Mouse (Mus musculus) hindbrain, embryonic 12.5 days (tissue): ENCODE data around the gene H2-T23. TPM values are rescaled to one million over a fixed set of nuclear protein-coding genes. Genes with fewer than 3 reads are reported as not detected.

Source experiments
- ATAC-seq: fragments of 200-750 bp; cut with Nextera tagmentation; 2 replicates; pipeline ENCODE4 v1.8.0; 2017; ENCODE audit warnings: moderate TSS enrichment; ENCODE audit not compliant: low FRiP score
- H3K27ac ChIP-seq: fragments of 300-500 bp; sonication (generic); 2 replicates; pipeline ENCODE4 v1.5.1; 2016; ENCODE audit warnings: mild to moderate bottlenecking
- H3K27me3 ChIP-seq: fragments of 300-500 bp; sonication (generic); 2 replicates; pipeline ENCODE4 v1.6.1; 2016; ENCODE audit warnings: mild to moderate bottlenecking
- H3K36me3 ChIP-seq: fragments of 300-500 bp; sonication (generic); 2 replicates; pipeline ENCODE4 v1.6.1; 2016; ENCODE audit warnings: mild to moderate bottlenecking
- H3K4me1 ChIP-seq: fragments of 300-500 bp; sonication (generic); 2 replicates; pipeline ENCODE4 v1.6.1; 2016
- H3K4me2 ChIP-seq: fragments of 300-500 bp; sonication (generic); replicated peaks from 2 replicates; pipeline ENCODE4 v1.6.1; 2016; ENCODE audit warnings: mild to moderate bottlenecking
- H3K4me3 ChIP-seq: fragments of 300-500 bp; sonication (generic); 2 replicates; pipeline ENCODE4 v1.5.1; 2016; ENCODE audit warnings: mild to moderate bottlenecking
- H3K9ac ChIP-seq: fragments of 300-500 bp; sonication (generic); 2 replicates; pipeline ENCODE4 v1.6.1; 2016; ENCODE audit warnings: mild to moderate bottlenecking, moderate library complexity
- H3K9me3 ChIP-seq: fragments of 300-500 bp; sonication (generic); replicated peaks from 2 replicates; pipeline ENCODE4 v1.6.1; 2016; ENCODE audit warnings: mild to moderate bottlenecking
- WGBS: fragments of 180-500 bp; shearing (Covaris S2); methylation state at CpG from one replicate; pipeline ENCODE4 v1.1.7; 2016; 5-methylcytosine and 5-hydroxymethylcytosine counted together
- polyA plus RNA-seq: library from polyadenylated mRNA; unstranded; fragments of >200 nt; fragmentation: Nextera tagmentation; extraction: Ambion mirVana; gene quantifications from 2 replicates; pipeline ENCODE4 v1.2.1, GENCODE M21; 2016

Gene H2-T23
- polyA plus RNA-seq, 1 experiment from 2014 or later = 5.1 TPM

DNA sequence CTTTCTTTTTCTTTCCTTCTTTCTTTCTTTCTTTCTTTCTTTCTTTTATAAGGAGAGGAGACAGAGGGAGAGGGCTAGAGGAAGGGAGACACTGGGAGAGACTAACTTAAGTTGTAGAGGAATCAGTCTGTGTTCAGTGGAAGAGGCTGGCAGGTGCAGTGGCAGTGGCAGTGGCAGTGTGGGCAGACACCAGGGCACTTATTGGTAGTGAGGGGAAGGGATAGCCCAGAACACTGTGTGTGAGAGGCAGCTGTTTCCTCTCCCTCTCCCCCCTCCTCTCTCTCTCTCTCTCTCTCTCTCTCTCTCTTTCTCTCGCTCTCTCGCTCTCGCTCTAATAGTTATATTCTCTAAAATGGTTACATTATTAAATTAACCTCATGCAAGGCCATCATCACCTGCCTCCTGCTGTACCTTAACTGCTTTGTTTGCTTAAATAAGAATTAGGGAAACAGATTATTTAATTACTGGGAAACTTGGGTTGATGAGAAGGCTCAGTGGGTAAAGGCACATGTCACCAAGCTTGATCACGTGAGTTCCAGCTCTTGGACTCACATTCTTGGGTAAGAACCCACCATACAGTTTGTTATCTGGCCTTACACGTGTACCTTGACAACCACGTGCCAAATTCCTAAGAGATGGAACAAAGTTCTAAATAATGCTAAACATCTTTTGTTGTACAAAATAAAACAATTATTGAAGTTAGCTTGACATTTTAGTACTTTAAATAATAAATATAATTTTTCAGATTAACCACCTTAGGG lies 33.9 kb downstream of the H2-T23 start:
- Histone ChIP-seq H3K27me3 (no peaks in the 10 kb centered on the region), H3K9ac (0 out of 2 replicates have a peak overlapping the region, but pooled peaks have one; percentile 10), H3K27ac (no peak overlapping the region), H3K36me3 (no peaks in the 10 kb centered on the region), H3K4me3 (no peak overlapping the region), H3K4me1 (peaks cover 16% of the 10 kb centered on the region), H3K9me3 (no peaks in the 10 kb centered on the region), H3K4me2 (no peak overlapping the region)
- ATAC-seq = no peak
- 85% methylated on average over 6 of the region's 6 CpGs for WGBS

- Histone ChIP-seq H3K9me3 (no peaks in the 10 kb centered on the region), H3K27ac (no peak overlapping the region), H3K27me3 (no peaks in the 10 kb centered on the region), H3K4me3 (no peak overlapping the region), H3K4me2 (no peak overlapping the region), H3K36me3 (no peaks in the 10 kb centered on the region), H3K4me1 (peaks cover 16% of the 10 kb centered on the region), H3K9ac (0 out of 2 replicates have a peak overlapping the region, but pooled peaks have one; percentile 10)
- no peak for ATAC-seq
- 62% methylated on average over 12 of the region's 12 CpGs for WGBS
Observed at GRCm38 (mm10) chr17:35997713-35998510, 34.7 kb downstream of the H2-T23 start.

GRCm38 (mm10) chr17:35996949-35997348 lies 35.7 kb downstream of the H2-T23 start:
- no peak overlapping the region for H3K4me2 ChIP-seq
- 2% methylated on average over 11 of the region's 11 CpGs for WGBS
- H3K4me3 ChIP-seq = no peak overlapping the region
- H3K36me3 ChIP-seq = no peaks in the 10 kb centered on the region
- no peaks in the 10 kb centered on the region for H3K9me3 ChIP-seq
- ATAC-seq = peak; percentile 57
- no peak overlapping the region for H3K9ac ChIP-seq
- no peak overlapping the region for H3K27ac ChIP-seq
- H3K27me3 ChIP-seq = no peaks in the 10 kb centered on the region
- H3K4me1 ChIP-seq = peaks cover 16% of the 10 kb centered on the region

GRCm38 (mm10) chr17:35994879-35995240 lies 37.8 kb downstream of the H2-T23 start:
- H3K4me1 ChIP-seq = peaks cover 16% of the 10 kb centered on the region
- no peaks in the 10 kb centered on the region for H3K27me3 ChIP-seq
- 0 out of 2 replicates have a peak, but pooled peaks cover under 1% of the 10 kb centered on the region for H3K36me3 ChIP-seq
- peak overlapping the region; percentile 68 for H3K4me2 ChIP-seq
- no peaks in the 10 kb centered on the region for H3K9me3 ChIP-seq
- ATAC-seq = no peak
- H3K9ac ChIP-seq = peak overlapping the region; percentile 74
- H3K27ac ChIP-seq = peak overlapping the region; percentile 62; the same call in 1 of the 2 replicates
- H3K4me3 ChIP-seq = peak overlapping the region; percentile 62
- 5% methylated on average over 14 of the region's 14 CpGs for WGBS

DNA sequence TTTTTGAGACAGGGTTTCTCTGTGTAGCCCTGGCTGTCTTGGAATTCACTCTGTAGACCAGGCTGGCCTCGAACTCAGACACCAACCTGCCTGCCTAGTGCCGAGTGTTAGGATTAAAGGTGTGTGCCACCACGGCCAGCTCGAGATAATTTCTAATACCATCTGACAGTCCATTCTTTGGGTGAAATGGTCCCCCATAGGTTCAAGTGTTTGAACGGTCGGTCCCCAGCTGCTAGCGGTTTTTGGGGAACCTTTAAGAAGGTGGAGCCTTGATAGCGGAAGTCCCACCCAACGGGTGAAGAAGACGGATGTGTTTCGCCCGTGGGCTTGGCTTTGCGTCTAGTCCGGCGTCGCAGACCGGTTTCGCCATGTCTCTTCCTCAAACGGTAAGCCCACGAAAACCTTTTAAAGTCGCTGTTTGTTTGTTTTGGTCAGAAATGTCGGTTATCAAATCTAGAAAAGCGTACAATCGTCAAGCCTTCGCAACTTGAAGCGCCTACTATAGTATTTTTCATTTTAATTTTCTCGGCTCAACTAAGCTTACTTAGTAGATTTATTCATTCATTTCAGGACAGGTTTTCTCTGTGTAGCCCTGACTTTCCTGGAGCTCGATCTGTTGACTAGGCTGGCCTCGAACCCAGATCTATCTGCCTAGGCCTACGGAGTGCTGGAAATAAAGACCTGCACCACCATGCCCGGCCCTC lies 38.3 kb downstream of the H2-T23 start:
- peak overlapping the region; percentile 62 for H3K4me3 ChIP-seq
- peaks cover 6% of the 10 kb centered on the region; the same call in 1 of the 2 replicates for H3K36me3 ChIP-seq
- no peaks in the 10 kb centered on the region for H3K9me3 ChIP-seq
- peak overlapping the region; percentile 74 for H3K9ac ChIP-seq
- 3% methylated on average over 31 of the region's 31 CpGs for WGBS
- peaks cover 16% of the 10 kb centered on the region for H3K4me1 ChIP-seq
- ATAC-seq = peak; percentile 71
- H3K27ac ChIP-seq = peak overlapping the region; percentile 62; the same call in 1 of the 2 replicates
- H3K27me3 ChIP-seq = no peaks in the 10 kb centered on the region
- H3K4me2 ChIP-seq = peak overlapping the region; percentile 68

DNA sequence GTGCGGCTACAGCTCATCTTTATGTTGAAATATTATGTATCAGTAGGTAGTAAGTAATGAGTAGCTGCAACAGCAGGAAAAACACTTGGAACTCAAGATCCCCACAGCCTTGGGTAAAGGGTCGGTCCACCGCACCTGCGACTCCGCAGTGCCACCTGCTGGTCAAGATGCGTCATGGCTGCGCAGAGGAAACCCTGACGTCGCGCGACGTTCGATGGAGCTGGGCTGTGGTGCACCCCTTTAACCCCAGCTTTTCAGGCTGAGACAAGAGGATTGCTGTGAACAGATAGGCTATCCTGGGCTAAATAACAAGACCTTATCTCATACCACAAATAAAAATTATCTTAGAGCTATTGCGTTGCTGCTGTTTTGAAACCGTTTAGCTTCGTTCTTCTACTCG lies 39.0 kb downstream of the H2-T23 start:
- Histone ChIP-seq H3K36me3 (peaks cover 12% of the 10 kb centered on the region), H3K9me3 (no peaks in the 10 kb centered on the region), H3K27ac (no peak overlapping the region), H3K9ac (no peak overlapping the region), H3K4me2 (peak overlapping the region; percentile 68), H3K4me1 (peaks cover 16% of the 10 kb centered on the region), H3K4me3 (peak overlapping the region; percentile 62; the same call in 1 of the 2 replicates), H3K27me3 (no peaks in the 10 kb centered on the region)
- ATAC-seq = peak; percentile 65
- 8% methylated on average over 17 of the region's 17 CpGs for WGBS

- WGBS = 56% methylated on average over 10 of the region's 10 CpGs
- peaks cover 8% of the 10 kb centered on the region for H3K4me1 ChIP-seq
- no peak overlapping the region for H3K9ac ChIP-seq
- ATAC-seq = no peak
- no peaks in the 10 kb centered on the region for H3K9me3 ChIP-seq
- no peaks in the 10 kb centered on the region for H3K27me3 ChIP-seq
- H3K36me3 ChIP-seq = peaks cover 29% of the 10 kb centered on the region
- no peak overlapping the region for H3K27ac ChIP-seq
- no peak overlapping the region for H3K4me3 ChIP-seq
- H3K4me2 ChIP-seq = no peak overlapping the region
Observed at GRCm38 (mm10) chr17:35991781-35992180, 40.9 kb downstream of the H2-T23 start.

GRCm38 (mm10) chr17:35981776-35982175 lies 50.9 kb downstream of the H2-T23 start:
- Histone ChIP-seq H3K4me1 (peaks cover 18% of the 10 kb centered on the region), H3K9ac (no peak overlapping the region), H3K9me3 (no peaks in the 10 kb centered on the region), H3K4me2 (no peak overlapping the region), H3K4me3 (no peak overlapping the region), H3K27me3 (no peaks in the 10 kb centered on the region), H3K36me3 (peaks cover 43% of the 10 kb centered on the region), H3K27ac (no peak overlapping the region)
- no peak for ATAC-seq
- WGBS = 88% methylated on average over 9 of the region's 9 CpGs

- peak overlapping the region; percentile 94 for H3K27ac ChIP-seq
- peak; percentile 44 for ATAC-seq
- peak overlapping the region; percentile 91 for H3K4me3 ChIP-seq
- H3K9ac ChIP-seq = peak overlapping the region; percentile 88
- H3K4me2 ChIP-seq = peak overlapping the region; percentile 83
- H3K9me3 ChIP-seq = no peaks in the 10 kb centered on the region
- no peaks in the 10 kb centered on the region for H3K27me3 ChIP-seq
- WGBS = under 1% methylated on average over 26 of the region's 29 CpGs
- H3K36me3 ChIP-seq = peaks cover 37% of the 10 kb centered on the region
- peaks cover 18% of the 10 kb centered on the region for H3K4me1 ChIP-seq
Observed at GRCm38 (mm10) chr17:35980363-35980754, 52.3 kb downstream of the H2-T23 start.

Other genes starting within 250 kb of the H2-T23 start
- gene Ier3, start 211.2 kb downstream of the H2-T23 start, polyA plus RNA-seq = 5.8 and 6.3 TPM in 2 replicates
- gene Flot1, start 209.6 kb downstream of the H2-T23 start, polyA plus RNA-seq = 50.9 and 60.3 TPM in 2 replicates
- gene Tubb5, start 194.5 kb downstream of the H2-T23 start, polyA plus RNA-seq = 1,505 and 1,511 TPM in 2 replicates
- 14.4 and 18.2 TPM in 2 replicates for gene Mdc1, start 191.3 kb downstream of the H2-T23 start, polyA plus RNA-seq
- 36.0 and 36.9 TPM in 2 replicates for gene Nrm, start 171.5 kb downstream of the H2-T23 start, polyA plus RNA-seq
- gene Ppp1r18, start 167.3 kb downstream of the H2-T23 start, polyA plus RNA-seq = 31.5 and 32.3 TPM in 2 replicates
- 45.2 and 46.0 TPM in 2 replicates for gene Dhx16, start 153.0 kb downstream of the H2-T23 start, polyA plus RNA-seq
- gene 2310061I04Rik, start 135.4 kb downstream of the H2-T23 start, polyA plus RNA-seq = 25.7 and 28.7 TPM in 2 replicates
- gene Atat1, start 122.8 kb downstream of the H2-T23 start, polyA plus RNA-seq = 294 and 303 TPM in 2 replicates
- gene Mrps18b, start 116.5 kb downstream of the H2-T23 start, polyA plus RNA-seq = 46.8 and 51.1 TPM in 2 replicates
- gene Ppp1r10, start 116.4 kb downstream of the H2-T23 start, polyA plus RNA-seq = 58.3 and 68.2 TPM in 2 replicates
- 109 and 119 TPM in 2 replicates for gene Abcf1, start 63.1 kb downstream of the H2-T23 start, polyA plus RNA-seq
- 54.9 and 57.7 TPM in 2 replicates for gene Gnl1, start 53.0 kb downstream of the H2-T23 start, polyA plus RNA-seq
- gene Prr3, start 52.6 kb downstream of the H2-T23 start, polyA plus RNA-seq = 53.4 and 61.0 TPM in 2 replicates
- gene H2-T24, start 12.3 kb downstream of the H2-T23 start, polyA plus RNA-seq = 5.5 and 5.6 TPM in 2 replicates
- gene H2-T22, start 9.9 kb upstream of the H2-T23 start, polyA plus RNA-seq = 7.8 and 9.2 TPM in 2 replicates
- not detected in 2 replicates for gene Gm6034, start 10.1 kb upstream of the H2-T23 start, polyA plus RNA-seq
- not detected in 2 replicates for gene Gm11127, start 25.5 kb upstream of the H2-T23 start, polyA plus RNA-seq
- not detected in 2 replicates for gene Gm19684, start 88.8 kb upstream of the H2-T23 start, polyA plus RNA-seq
- not detected in 2 replicates for gene Gm7030, start 96.6 kb upstream of the H2-T23 start, polyA plus RNA-seq
- not detected in 2 replicates for gene Gm8909, start 135.7 kb upstream of the H2-T23 start, polyA plus RNA-seq
- gene H2-T3, start 157.4 kb upstream of the H2-T23 start, polyA plus RNA-seq = not detected in 2 replicates
- 75.5 and 89.2 TPM in 2 replicates for gene Rpp21, start 225.2 kb upstream of the H2-T23 start, polyA plus RNA-seq
- 26.0 and 28.6 TPM in 2 replicates for gene Trim39, start 239.4 kb upstream of the H2-T23 start, polyA plus RNA-seq